In the genomic region with DNA sequence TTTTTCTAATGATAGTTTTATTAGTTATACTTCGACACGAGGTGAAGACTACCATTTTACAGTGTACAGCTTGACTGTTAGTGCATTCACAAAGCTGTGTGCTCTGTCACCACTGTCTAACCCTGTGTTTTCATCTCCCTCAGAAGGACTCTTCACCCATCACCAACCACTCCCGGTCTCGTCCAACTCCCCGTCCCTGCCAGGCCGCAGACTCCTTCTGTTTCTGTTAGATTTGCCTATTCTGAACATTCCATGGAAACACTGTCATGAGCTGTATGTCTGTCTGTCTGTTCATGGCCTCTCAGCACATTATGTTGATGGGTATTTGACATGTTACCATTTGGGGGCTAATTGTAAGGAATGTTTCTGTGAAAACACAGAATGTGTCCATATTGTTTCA, we compare ENCODE assay signal across 31 mouse cellular contexts.
"Had no signal": no experiment of that assay in that cellular context is flagged by ENCODE, and none has a peak within 500 bp of the region (broad histone marks: within the 10 kb centered on the region; RNA-seq: fewer than 3 reads in every experiment).

No protein-coding gene starts in this region.

- H3K27ac ChIP-seq: limb, embryonic 10.5 days; limb, embryonic 12.5 days; limb, embryonic 13.5 days; limb, embryonic 15.5 days; liver, embryonic 12.5 days; liver, embryonic 13.5 days; liver, embryonic 14.5 days; liver, embryonic 15.5 days; lung, embryonic 15.5 days; macrophage; midbrain, embryonic 10.5 days; midbrain, embryonic 12.5 days; midbrain, embryonic 13.5 days; neural tube, embryonic 12.5 days had no signal

- H3K4me3 ChIP-seq: left cerebral cortex, adult 2 months; limb, embryonic 10.5 days; limb, embryonic 12.5 days; limb, embryonic 13.5 days; limb, embryonic 15.5 days; liver, embryonic 12.5 days; liver, embryonic 13.5 days; liver, embryonic 15.5 days; lung, embryonic 15.5 days; megakaryocyte, embryonic 14.5 days; midbrain, embryonic 10.5 days; midbrain, embryonic 12.5 days; midbrain, embryonic 13.5 days; myocyte; neural tube, embryonic 12.5 days had no signal

- DNase-seq: left cerebral cortex, postnatal 4 days; liver; liver, embryonic 13.5 days; liver, postnatal 0 days; lung, adult 18-20 months; lung, adult 2 months; lung, embryonic 14.5 days; lung, postnatal 10 days; lung, postnatal 14 days; lung, postnatal 36 days; lung, postnatal 4 days; midbrain, embryonic 14.5 days had no signal

- H3K9me3 ChIP-seq: limb, embryonic 10.5 days; limb, embryonic 12.5 days; limb, embryonic 13.5 days; limb, embryonic 15.5 days; liver, embryonic 12.5 days; liver, embryonic 13.5 days; liver, embryonic 15.5 days; lung, embryonic 15.5 days; megakaryocyte, embryonic 14.5 days; midbrain, embryonic 10.5 days; midbrain, embryonic 12.5 days; midbrain, embryonic 13.5 days; neural tube, embryonic 12.5 days had no signal

- H3K27me3 ChIP-seq: limb, embryonic 12.5 days; limb, embryonic 13.5 days; limb, embryonic 15.5 days; liver, embryonic 12.5 days; liver, embryonic 13.5 days; liver, embryonic 15.5 days; lung, embryonic 15.5 days; megakaryocyte, embryonic 14.5 days; midbrain, embryonic 12.5 days; midbrain, embryonic 13.5 days; neural tube, embryonic 12.5 days had no signal

- H3K9ac ChIP-seq: limb, embryonic 12.5 days; limb, embryonic 13.5 days; limb, embryonic 15.5 days; liver, embryonic 12.5 days; liver, embryonic 13.5 days; liver, embryonic 14.5 days; liver, embryonic 15.5 days; liver, postnatal 0 days; lung, embryonic 14.5 days; lung, embryonic 15.5 days; midbrain, embryonic 12.5 days; midbrain, embryonic 13.5 days; neural tube, embryonic 12.5 days had no signal

- H3K36me3 ChIP-seq: limb, embryonic 10.5 days; limb, embryonic 12.5 days; limb, embryonic 13.5 days; limb, embryonic 15.5 days; liver, embryonic 13.5 days; liver, embryonic 15.5 days; lung, embryonic 15.5 days had no signal

- H3K4me2 ChIP-seq: limb, embryonic 12.5 days; limb, embryonic 13.5 days; limb, embryonic 15.5 days; liver, embryonic 11.5 days; liver, embryonic 12.5 days; liver, embryonic 13.5 days; liver, embryonic 15.5 days; lung, embryonic 14.5 days; lung, embryonic 15.5 days; midbrain, embryonic 12.5 days; midbrain, embryonic 13.5 days; neural tube, embryonic 12.5 days had no signal

- H3K4me1 ChIP-seq: limb, embryonic 10.5 days; limb, embryonic 12.5 days; limb, embryonic 15.5 days; lung, embryonic 15.5 days; midbrain, embryonic 10.5 days; midbrain, embryonic 12.5 days; neural tube, embryonic 12.5 days had no signal

- ATAC-seq: liver, embryonic 12.5 days; liver, postnatal 0 days; lung, postnatal 0 days; midbrain, embryonic 13.5 days; midbrain, embryonic 16.5 days had no signal
